Mouse (Mus musculus) mouse embryonic stem cell (cell line): Measurements from ENCODE around the gene Hoxd13.

Experiments used
- in situ Hi-C, 2 experiments: fragments of 300-500 bp; cut with MboI; formaldehyde crosslinking; loops; 1 replicate in 1 of 2; 3 replicates in 1 of 2; pipeline ENCODE4 v1.14.3; 2019 to 2020; ENCODE audit warnings: low sequenced_read_pairs in 2 of 2, low pct_unique_long_range_greater_than_20kb in 1 of 2, mixed read lengths in 1 of 2; ENCODE audit not compliant: unreplicated experiment in 1 of 2

Hoxd13 gene

DNA sequence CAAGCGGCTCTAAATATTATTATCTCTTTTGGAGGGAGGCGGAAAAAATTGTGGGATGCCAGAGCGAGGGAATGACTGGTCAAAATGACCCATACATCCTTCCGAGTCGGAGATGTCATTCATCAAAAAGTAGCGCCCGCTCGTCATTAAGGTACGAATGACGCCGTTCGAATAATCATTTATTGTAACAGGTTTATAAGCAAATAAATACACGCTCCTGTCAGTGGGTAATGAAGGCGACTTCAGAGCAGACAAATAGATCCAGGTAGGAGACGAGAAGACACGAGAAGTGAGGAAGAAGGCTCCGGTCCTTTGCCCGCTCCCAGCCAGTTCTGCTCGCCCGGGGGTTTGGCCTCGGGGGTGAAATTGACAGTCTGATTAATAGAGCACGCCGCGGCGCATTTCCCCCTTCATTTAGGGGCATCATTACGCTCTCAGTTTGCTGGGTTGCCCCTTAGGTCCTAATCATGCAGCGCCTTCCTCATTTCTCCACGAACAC lies 8.6 kb upstream of the Hoxd13 start, which contains the start of gene Evx2:
Gene Evx2 (minus strand): TSS at position 51 of the 499 bp plus-strand sequence.
- in situ Hi-C loops = loop anchor here (10.0 kb wide), 2 partner anchors 365 to 595 kb away; no protein-coding TSS in a partner anchor

DNA sequence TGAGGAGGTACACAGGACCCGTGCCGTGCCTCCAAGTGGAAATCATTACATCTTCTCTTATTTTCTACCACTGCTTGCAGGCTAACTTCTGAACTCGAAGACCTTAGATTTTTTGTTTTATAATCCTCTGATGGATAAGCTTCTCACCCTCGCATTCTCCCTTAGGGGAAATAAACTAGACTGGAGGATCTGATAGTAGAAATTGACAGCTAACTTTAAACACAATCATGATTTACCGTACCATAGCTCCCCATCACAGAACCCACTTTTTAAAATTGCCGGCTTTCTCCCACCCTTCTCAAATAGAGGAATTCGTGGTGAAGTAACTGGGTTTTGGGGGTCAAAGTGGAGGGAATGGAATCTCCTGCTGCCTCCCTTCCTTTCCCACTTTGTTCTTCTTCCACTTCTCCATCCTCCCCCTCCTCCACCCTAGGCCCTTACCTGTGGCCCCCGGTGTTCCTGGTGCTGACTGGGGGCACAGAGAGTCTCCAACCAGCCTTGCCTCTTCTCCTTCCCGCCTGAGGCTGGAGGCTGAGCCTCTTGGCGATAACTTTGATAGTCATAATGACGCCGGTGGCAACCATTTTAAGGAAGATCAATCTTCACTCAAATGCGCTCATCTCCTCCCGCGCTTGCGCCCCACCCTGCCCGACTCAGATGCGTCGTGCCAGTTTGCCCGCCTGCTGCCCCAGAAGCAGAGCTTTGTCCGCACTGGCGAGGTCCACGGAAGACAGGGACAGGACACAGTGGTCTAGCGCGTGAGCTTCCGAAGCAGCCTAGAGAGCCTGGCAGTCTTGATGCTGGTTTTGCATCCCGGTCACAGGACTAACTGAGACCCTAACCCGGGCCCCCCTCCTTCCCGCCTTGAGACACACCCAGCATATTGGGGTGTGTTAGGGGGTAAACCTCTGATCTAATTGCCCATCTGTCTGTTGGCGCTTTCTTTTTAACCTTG lies 7.4 kb upstream of the Hoxd13 start:
- in situ Hi-C loops = loop anchor here in 1 of 2 experiments (10.0 kb wide), 2 partner anchors 366 to 596 kb away; no protein-coding TSS in a partner anchor

DNA sequence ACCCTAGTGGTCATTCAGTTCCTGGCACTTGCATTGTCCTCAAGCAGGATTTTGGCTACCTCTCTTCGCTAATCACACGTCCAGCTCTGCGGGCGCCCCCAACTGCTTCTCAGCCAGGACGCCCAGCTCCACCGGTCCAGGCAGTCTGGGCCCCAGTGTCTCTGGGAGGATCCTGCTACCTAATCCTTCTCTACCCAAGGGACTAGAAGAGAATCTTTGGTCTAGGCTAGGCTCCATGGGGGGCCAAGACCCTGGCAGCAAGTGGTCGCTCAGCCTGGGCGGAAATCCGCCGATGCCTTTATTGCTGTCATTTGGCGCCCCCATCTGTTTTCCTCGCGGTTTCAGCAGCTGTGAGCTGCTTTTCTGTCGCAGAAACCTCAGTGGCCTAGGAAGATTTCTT lies 6.4 kb upstream of the Hoxd13 start:
- in situ Hi-C loops = loop anchor here in 1 of 2 experiments (10.0 kb wide), 2 partner anchors 367 to 597 kb away; no protein-coding TSS in a partner anchor

DNA sequence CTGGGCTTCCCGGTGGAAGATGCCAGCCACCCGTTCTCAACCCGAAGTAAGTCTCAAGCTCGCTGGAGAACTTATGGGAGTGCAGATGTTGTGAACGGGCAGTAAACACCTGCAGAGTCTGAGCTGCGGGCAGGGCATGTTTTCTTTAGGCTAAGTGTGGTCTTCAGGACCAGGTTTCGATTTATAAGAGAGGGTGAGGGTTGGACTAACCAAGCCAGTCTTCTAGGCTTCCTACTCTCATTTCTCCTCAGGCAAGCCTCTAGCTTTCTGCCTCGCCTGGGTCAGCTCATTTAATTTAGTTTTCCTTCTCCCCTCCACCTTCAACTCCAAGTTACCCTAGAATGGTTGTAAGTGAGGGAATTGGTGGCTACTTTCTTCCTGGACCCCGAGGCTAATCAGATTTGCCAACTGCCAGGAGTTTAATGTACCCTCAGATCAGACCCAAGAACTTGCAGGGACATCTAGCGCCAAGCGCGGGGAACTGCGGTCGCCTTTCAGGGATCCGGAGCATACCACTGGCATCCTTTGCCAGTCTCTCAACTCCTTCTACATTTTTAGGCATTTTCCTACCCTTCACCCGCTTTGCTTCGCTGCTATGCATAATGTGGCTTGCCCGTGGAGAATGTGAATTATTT lies 4.7 kb upstream of the Hoxd13 start:
- in situ Hi-C loops = loop anchor here in 1 of 2 experiments (10.0 kb wide), 2 partner anchors 369 to 599 kb away; no protein-coding TSS in a partner anchor

DNA sequence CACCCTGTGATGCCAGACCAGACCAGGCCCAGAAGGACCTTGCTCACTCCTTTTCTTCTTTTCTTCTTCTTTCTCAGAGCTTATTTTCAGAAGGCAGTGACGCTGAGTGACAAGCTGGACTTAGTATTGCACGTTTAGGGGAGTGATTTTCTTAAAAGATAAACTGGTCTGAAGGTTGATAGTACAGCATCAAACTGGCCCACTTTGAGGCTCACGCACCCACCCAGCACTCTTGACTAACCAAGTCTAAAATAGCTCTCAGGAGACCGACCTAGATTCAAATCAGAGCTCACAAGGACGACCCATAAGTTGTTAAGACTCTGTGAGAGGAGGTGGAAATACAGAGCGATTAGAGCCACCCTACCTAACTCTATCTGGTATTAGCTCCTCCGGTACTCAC lies 1.7 kb upstream of the Hoxd13 start:
- in situ Hi-C loops = loop anchor here in 1 of 2 experiments (10.0 kb wide), 2 partner anchors 372 to 602 kb away; no protein-coding TSS in a partner anchor

DNA sequence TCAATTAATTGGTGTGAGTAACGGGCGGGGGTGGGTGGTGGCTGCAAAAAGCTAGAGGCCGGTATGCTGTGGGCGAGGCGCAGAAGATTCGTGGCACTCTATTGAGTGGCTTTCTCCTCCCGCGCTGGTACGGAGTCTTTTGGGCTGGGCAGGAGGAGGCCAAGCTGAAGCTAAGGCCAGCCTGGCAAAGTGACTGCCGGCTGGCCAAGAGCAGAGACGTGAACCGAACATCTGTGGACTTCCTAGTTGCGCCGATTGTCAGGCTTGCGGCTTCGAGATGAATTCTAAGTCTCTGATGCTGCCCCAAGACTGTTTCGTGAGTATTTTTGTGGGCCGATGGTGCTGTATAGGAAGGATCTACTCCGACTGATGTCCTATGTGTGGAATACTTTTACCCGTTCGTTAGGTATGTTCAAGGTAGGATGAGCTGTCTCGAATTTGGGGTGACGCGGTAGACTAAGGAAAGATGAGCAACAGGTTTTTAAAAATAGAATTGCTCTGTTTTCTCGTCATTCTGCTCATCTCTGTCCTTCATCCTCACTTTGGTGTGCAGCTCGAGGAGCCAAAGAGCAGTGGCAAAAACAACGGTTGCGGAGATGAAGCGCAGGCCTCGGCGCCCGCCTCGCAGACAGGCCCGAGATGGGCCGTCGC lies 794 bp upstream of the Hoxd13 start:
- in situ Hi-C loops = loop anchor here in 1 of 2 experiments (10.0 kb wide), 2 partner anchors 373 to 603 kb away; no protein-coding TSS in a partner anchor

DNA sequence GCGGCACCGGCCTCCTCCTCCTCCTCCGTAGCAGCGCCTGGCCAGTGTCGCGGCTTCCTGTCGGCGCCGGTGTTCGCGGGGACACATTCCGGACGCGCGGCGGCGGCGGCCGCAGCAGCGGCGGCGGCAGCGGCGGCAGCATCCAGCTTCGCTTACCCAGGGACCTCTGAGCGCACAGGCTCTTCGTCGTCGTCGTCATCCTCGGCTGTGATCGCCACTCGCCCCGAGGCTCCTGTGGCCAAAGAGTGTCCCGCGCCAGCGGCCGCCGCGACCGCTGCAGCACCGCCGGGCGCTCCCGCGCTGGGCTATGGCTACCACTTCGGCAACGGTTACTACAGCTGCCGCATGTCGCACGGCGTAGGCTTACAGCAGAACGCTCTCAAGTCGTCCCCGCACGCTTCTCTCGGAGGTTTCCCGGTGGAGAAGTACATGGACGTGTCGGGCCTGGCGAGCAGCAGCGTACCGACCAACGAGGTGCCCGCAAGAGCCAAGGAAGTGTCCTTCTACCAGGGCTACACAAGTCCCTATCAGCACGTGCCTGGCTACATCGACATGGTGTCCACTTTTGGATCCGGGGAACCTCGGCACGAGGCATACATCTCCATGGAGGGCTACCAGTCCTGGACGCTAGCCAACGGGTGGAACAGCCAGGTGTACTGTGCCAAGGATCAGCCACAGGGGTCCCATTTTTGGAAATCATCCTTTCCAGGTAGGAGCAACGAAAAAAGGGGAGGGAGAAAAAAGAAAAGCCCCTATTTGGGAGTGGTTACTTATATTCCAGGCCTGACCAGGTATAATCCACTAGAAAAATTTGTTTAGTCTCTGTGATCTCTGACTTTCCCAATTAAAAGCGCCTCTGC lies 490 bp downstream of the Hoxd13 start:
- in situ Hi-C loops = loop anchor here in 1 of 2 experiments (10.0 kb wide), 2 partner anchors 374 to 604 kb away; no protein-coding TSS in a partner anchor

DNA sequence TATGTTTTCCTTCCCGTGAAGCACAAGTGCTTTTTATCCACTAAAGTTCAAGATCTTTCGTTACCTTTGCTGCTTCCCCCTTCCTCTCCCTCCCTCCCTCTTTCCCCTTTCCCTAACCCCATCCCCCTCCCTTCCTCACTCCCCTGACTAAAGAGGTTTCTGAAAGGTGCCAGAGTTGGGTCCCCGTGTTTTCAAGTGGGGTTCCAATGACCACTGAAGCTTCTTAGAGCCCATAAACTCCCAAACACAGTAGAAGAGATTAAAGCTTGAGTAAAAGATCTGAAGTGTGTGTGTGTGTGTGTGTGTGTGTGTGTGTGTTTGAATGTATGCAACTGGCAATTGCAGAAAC lies 1.1 kb downstream of the Hoxd13 start:
- in situ Hi-C loops = loop anchor here in 1 of 2 experiments (10.0 kb wide), 2 partner anchors 374 to 604 kb away; no protein-coding TSS in a partner anchor

DNA sequence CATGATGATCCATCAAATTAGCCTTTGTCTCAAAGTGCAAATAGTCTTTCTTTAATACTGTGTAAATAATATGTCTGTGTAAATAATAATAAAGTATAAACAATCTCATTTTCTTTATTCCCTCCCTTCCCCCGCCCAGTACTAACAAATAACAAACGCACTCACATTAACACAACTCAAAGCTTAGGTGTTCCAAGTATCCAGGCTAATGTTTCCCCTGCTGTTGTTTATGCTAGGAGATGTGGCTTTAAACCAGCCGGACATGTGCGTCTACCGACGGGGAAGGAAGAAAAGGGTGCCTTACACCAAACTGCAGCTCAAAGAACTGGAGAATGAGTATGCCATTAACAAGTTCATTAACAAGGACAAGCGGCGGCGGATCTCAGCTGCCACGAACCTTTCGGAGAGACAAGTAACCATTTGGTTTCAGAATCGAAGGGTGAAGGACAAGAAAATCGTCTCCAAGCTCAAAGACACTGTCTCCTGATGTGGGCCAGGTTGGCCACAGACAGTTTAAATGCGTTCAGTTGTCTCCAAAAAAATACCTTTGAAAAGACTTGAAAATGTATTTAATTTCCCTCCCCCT lies 1.6 kb downstream of the Hoxd13 start:
- in situ Hi-C loops = loop anchor here (10.0 kb wide), 3 partner anchors 375 to 1105 kb away; no protein-coding TSS in a partner anchor

DNA sequence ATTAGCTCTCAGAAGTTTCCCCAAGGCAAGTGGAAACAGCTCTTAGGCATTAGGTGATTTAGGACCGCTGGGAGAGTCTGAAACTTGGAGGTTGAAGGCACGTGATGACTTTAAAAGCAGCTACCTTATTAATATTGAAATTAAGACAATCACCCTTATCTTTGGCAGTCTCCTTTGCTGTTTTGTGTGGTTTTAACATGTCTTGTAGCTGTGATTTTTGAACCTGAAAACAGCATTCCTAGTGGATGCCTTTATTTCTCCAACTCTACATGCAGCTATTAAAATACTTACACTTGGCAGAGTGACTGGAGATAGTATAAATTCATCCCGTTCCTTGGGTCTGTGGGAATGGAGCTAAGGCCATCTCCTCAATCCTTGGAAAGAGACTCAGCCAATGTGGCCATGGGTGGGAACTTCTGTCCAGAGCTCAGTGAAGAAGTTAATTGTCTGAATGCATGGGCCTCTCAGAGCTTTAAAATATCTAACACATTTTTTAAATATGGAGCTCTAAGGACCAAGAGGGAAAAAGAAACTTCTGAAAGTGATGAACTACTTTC lies 2.6 kb downstream of the Hoxd13 start:
- in situ Hi-C loops = loop anchor here in 1 of 2 experiments (10.0 kb wide), 1 partner anchor 1106 kb away; no protein-coding TSS in a partner anchor

DNA sequence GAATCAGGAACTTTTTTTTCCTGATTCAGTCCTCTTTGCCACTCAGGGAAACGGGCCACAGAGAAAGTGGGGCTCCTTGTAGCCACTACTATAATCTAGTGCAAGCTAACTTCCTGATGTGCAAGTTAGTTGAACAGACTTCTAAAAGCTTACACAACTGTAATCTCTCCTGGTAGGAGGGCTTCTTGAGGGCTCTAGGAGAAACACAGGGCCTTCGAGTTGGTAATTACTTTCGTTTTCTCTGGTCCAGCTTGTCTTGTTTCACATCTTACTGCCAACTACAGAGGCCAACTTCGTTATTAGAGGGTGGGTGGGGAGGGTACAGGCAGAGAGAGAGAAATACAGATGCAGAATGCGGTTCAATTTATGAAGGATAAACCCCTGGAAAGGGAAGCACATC lies 3.7 kb downstream of the Hoxd13 start:
- in situ Hi-C loops = loop anchor here in 1 of 2 experiments (10.0 kb wide), 1 partner anchor 1107 kb away; no protein-coding TSS in a partner anchor

DNA sequence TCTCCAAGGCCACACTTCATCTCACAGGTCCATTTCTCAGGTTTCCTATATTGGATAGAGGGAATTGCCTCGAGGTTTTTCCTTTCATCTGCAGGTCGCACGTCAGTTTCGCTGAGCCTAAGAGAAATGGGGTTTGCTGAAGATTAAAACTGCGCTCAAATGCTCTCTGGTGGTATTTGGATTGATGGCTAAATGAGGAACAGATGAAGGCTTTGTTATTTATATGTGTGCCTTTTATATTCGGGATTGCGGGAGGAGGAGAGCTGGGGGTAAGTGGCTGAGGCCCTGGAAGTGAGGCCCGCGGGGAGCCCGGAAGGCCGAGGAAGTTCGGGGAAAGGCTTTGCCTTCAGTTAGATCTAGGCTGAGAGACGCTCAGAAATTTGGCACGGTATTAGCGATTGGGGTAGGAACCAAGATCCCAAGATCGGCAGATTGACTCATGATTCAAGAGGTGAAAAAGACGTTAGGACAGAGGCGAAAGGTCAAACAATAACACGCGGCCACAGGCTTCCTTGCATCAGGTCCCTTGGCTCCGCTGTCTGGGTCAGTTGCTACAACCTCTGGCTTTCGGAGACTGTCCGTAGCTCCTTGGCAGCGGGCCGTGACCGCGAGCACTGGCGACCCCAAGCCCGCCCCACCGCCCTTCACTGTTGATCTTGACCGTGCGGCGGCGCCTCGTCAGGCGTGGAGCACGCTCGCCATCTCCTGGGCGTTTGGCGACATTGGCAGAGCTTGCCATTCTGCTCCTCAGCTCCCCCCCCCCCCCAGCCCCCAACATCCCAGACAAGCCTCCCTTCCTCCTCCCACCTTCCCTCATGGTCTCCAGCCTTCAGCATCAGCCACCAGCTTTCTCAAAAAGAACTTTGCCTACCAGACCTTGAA lies 4.6 kb downstream of the Hoxd13 start:
- in situ Hi-C loops = loop anchor here in 1 of 2 experiments (10.0 kb wide), 1 partner anchor 1108 kb away; no protein-coding TSS in a partner anchor

DNA sequence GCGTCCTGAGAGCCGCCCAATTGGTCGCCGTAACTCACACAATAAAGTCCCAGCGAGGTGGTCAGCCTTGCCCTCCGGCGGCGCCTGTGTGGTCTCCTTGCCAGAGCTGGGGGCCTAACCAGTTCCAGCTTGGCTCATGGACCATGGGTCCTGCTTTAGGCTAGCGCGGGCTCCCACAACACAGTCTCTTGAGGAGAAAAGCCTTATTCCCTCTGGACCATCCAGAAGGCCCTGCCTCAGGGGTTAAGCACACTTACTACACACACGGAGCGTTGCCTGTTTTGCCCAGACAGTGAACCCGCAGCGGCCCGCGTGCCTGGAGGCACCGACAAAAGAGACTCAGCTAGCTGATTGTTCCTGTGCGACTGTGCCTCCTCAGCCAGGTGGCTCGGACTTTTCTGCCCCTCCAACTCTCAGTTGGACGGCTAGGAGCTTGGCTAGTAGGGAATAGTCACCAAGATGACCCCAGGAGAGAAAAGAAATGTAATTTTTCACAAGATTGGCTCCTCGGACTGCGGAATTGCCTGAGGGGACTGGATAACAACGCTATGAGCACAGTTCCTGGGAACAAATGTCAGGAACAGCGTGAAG lies 5.8 kb downstream of the Hoxd13 start:
- in situ Hi-C loops = loop anchor here in 1 of 2 experiments (10.0 kb wide), 1 partner anchor 1109 kb away; no protein-coding TSS in a partner anchor

DNA sequence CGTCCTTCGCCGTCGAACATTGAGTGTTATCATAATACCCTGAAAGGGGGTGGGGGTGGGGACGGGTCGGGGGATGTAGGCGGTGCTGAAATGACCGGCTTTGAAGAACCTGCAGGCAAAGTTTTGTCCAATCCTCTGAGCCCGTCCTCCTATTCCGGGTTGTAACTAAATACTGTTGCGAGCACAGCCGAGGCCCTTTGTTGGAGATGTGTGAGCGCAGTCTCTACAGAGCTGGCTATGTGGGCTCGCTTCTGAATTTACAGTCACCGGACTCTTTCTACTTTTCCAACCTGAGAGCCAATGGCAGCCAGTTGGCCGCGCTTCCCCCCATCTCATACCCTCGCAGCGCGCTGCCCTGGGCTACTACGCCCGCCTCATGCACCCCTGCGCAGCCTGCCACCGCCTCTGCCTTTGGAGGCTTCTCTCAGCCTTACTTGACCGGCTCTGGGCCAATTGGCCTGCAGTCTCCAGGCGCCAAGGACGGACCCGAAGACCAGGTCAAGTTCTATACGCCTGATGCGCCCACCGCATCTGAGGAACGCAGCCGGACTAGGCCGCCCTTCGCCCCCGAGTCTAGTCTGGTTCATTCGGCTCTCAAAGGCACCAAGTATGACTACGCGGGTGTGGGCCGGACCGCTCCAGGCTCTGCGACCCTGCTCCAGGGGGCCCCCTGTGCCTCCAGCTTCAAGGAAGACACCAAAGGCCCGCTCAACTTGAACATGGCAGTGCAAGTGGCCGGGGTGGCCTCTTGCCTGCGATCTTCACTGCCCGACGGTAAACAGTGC lies 7.0 kb downstream of the Hoxd13 start, which contains the start of gene Hoxd12:
Gene Hoxd12 (plus strand): TSS at position 133 of the 785 bp plus-strand sequence.
- in situ Hi-C loops = loop anchor here (10.0 to 25.0 kb wide), 2 partner anchors 912 to 1110 kb away; no protein-coding TSS in a partner anchor
